Mouse (Mus musculus): ENCODE measurements around the gene Atp5g1. TPM values are rescaled to one million over a fixed set of nuclear protein-coding genes. Genes with fewer than 3 reads are reported as not detected.

The Atp5g1 gene
- polyA plus RNA-seq, 1 experiment from 2014 or later = 1,240 TPM

DNA sequence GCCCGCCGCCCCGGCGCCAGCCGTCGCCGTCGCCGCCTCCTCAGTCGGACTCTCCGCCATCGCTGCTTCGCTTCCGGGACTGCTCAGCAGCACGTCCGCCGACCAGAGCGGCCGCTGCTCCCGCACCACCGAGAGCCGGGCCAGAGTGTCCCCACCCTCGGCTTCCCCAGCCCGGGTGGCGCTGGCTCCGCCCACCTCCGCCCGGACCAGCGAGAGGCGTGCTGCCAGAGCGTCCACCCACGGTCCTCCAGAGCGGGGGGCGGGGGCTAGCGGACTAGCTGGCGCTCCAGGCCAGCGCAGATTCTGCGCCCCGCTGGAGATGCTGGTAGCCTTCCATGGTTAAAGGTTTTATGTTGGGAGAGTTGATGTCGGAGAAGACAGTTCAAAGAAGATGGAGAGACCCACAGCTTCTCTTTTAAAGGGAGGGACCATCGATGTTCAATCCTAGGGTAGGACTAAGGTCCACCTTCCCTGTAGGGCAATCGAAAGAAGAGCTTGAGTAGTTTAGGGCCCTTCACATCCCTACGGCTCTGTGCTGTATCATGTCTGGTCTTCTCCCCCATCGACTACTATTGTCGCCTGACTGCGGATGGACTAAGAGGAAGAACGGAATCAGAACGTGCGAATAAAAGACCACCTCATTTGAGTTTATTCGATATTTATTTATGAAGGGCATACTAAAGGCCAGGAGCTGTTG lies 10.1 kb downstream of the Atp5g1 start, which contains the start of gene Ube2z:
Gene Ube2z (minus strand): TSS at position 174 of the 697 bp plus-strand sequence.
- DNase-seq (ENCODE audit: low spot score) = peak; percentile 97
- Histone ChIP-seq H3K27me3 (ENCODE audit: insufficient read depth, poor library complexity, severe bottlenecking) (no peaks in the 10 kb centered on the region), H3K4me1 (peaks cover 24% of the 10 kb centered on the region), H3K27ac (peak within 1 kb of the TSS; percentile 97), H3K9me3 (no peaks in the 10 kb centered on the region), H3K36me3 (peaks cover 33% of the 10 kb centered on the region), H3K4me3 (peak within 1 kb of the TSS; percentile 89)
- 5% methylated on average over 50 of the region's 50 CpGs for WGBS

GRCm38 (mm10) chr11:96064521-96065214 lies 10.8 kb downstream of the Atp5g1 start:
- peak; percentile 85 for DNase-seq (ENCODE audit: low spot score)
- no peaks in the 10 kb centered on the region for H3K27me3 ChIP-seq (ENCODE audit: insufficient read depth, poor library complexity, severe bottlenecking)
- WGBS = under 1% methylated on average over 59 of the region's 64 CpGs

GRCm38 (mm10) chr11:96058309-96058708 lies 17.2 kb downstream of the Atp5g1 start:
- H3K4me3 ChIP-seq = no peak overlapping the region
- peaks cover 5% of the 10 kb centered on the region for H3K4me1 ChIP-seq
- no peak overlapping the region for H3K27ac ChIP-seq
- DNase-seq (ENCODE audit: low spot score) = no peak
- 86% methylated on average over 4 of the region's 4 CpGs for WGBS
- peaks cover 89% of the 10 kb centered on the region for H3K36me3 ChIP-seq
- H3K27me3 ChIP-seq (ENCODE audit: insufficient read depth, poor library complexity, severe bottlenecking) = no peaks in the 10 kb centered on the region
- no peaks in the 10 kb centered on the region for H3K9me3 ChIP-seq

More at GRCm38 (mm10) chr11:96064521-96065214, 10.8 kb downstream of the Atp5g1 start:
- H3K4me3 ChIP-seq = peak overlapping the region; percentile 89
- peaks cover 33% of the 10 kb centered on the region for H3K36me3 ChIP-seq
- no peaks in the 10 kb centered on the region for H3K9me3 ChIP-seq
- peaks cover 24% of the 10 kb centered on the region for H3K4me1 ChIP-seq
- peak overlapping the region; percentile 97 for H3K27ac ChIP-seq

- no peaks in the 10 kb centered on the region for H3K27me3 ChIP-seq (ENCODE audit: insufficient read depth, poor library complexity, severe bottlenecking)
- WGBS = 90% methylated on average over 3 of the region's 3 CpGs
- H3K36me3 ChIP-seq = peaks cover 88% of the 10 kb centered on the region
- no peaks in the 10 kb centered on the region for H3K9me3 ChIP-seq
- H3K4me1 ChIP-seq = no peaks in the 10 kb centered on the region
- DNase-seq (ENCODE audit: low spot score) = no peak
- H3K4me3 ChIP-seq = no peak overlapping the region
- H3K27ac ChIP-seq = no peak overlapping the region
These were observed 24.6 kb downstream of the Atp5g1 start for GRCm38 (mm10) chr11:96050854-96051253.

- Histone ChIP-seq H3K4me3 (no peak overlapping the region), H3K36me3 (peaks cover 86% of the 10 kb centered on the region), H3K27ac (no peak overlapping the region), H3K27me3 (ENCODE audit: insufficient read depth, poor library complexity, severe bottlenecking) (no peaks in the 10 kb centered on the region), H3K4me1 (no peaks in the 10 kb centered on the region), H3K9me3 (no peaks in the 10 kb centered on the region)
- 82% methylated on average over 4 of the region's 4 CpGs for whole genome bisulfite sequencing
- no peak for DNase-seq (ENCODE audit: low spot score)
These were observed 25.5 kb downstream of the Atp5g1 start for GRCm38 (mm10) chr11:96049939-96050338.

- no peaks in the 10 kb centered on the region for H3K9me3 ChIP-seq
- H3K4me1 ChIP-seq = no peaks in the 10 kb centered on the region
- WGBS = 89% methylated on average over 4 of the region's 4 CpGs
- DNase-seq (ENCODE audit: low spot score) = no peak
- no peak overlapping the region for H3K27ac ChIP-seq
- H3K36me3 ChIP-seq = peaks cover 75% of the 10 kb centered on the region
- H3K27me3 ChIP-seq (ENCODE audit: insufficient read depth, poor library complexity, severe bottlenecking) = no peaks in the 10 kb centered on the region
- no peak overlapping the region for H3K4me3 ChIP-seq
These were observed 27.7 kb downstream of the Atp5g1 start for GRCm38 (mm10) chr11:96047469-96048373.

GRCm38 (mm10) chr11:96046793-96047192 lies 28.7 kb downstream of the Atp5g1 start:
- DNase-seq (ENCODE audit: low spot score) = no peak
- Histone ChIP-seq H3K27ac (no peak overlapping the region), H3K36me3 (peaks cover 71% of the 10 kb centered on the region), H3K9me3 (no peaks in the 10 kb centered on the region), H3K4me1 (no peaks in the 10 kb centered on the region), H3K4me3 (no peak overlapping the region), H3K27me3 (ENCODE audit: insufficient read depth, poor library complexity, severe bottlenecking) (no peaks in the 10 kb centered on the region)
- WGBS = 83% methylated on average over 2 of the region's 2 CpGs

GRCm38 (mm10) chr11:96046028-96046427 lies 29.4 kb downstream of the Atp5g1 start:
- H3K36me3 ChIP-seq = peaks cover 68% of the 10 kb centered on the region

DNA sequence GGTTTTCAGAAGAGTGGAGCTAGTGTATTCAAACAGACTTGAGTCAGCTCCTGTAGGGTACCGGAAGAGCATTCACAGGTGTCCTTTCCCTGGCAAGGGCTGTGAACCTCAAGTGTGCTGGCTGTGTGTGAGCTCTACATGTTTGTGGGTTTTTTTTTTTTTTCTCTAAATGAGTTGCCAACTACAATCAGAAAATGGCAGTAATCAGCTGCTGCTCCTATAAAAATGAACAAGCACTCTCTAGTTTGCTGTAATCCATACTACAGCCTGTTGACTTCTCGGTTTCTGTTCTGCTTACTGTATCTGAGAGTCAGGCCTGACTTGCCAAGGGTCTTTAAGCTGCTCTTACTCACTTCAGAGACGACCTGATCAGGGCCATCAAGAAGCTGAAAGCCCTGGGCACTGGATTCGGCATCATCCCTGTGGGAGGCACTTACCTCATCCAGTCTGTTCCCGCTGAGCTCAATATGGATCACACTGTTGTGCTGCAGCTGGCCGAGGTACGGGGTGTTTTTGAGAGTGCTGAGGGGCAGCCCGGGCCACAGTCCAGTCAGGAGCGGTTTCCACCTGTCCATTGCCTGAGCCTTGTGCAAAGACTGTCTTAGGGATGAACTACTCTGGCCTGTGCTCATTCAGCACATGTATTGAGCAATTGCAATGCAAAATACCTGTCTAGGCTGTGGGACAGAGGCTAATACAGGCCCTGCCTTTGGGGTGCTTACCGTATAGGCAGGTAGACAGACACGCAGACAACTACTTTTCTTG lies 30.5 kb downstream of the Atp5g1 start:
- Histone ChIP-seq H3K9me3 (no peaks in the 10 kb centered on the region), H3K36me3 (peaks cover 65% of the 10 kb centered on the region), H3K4me1 (no peaks in the 10 kb centered on the region), H3K27me3 (ENCODE audit: insufficient read depth, poor library complexity, severe bottlenecking) (no peaks in the 10 kb centered on the region), H3K4me3 (no peak overlapping the region), H3K27ac (no peak overlapping the region)
- WGBS = 83% methylated on average over 11 of the region's 11 CpGs
- no peak for DNase-seq (ENCODE audit: low spot score)

More at GRCm38 (mm10) chr11:96046028-96046427, 29.4 kb downstream of the Atp5g1 start:
- Histone ChIP-seq H3K4me1 (no peaks in the 10 kb centered on the region), H3K9me3 (no peaks in the 10 kb centered on the region), H3K27ac (no peak overlapping the region), H3K4me3 (no peak overlapping the region), H3K27me3 (ENCODE audit: insufficient read depth, poor library complexity, severe bottlenecking) (no peaks in the 10 kb centered on the region)
- 85% methylated on average over 8 of the region's 8 CpGs for WGBS
- no peak for DNase-seq (ENCODE audit: low spot score)

GRCm38 (mm10) chr11:96038560-96038959 lies 36.9 kb downstream of the Atp5g1 start:
- 53% methylated on average over 1 of the region's 1 CpGs for WGBS
- Histone ChIP-seq H3K27me3 (ENCODE audit: insufficient read depth, poor library complexity, severe bottlenecking) (no peaks in the 10 kb centered on the region), H3K9me3 (no peaks in the 10 kb centered on the region), H3K27ac (no peak overlapping the region), H3K36me3 (peaks cover 38% of the 10 kb centered on the region), H3K4me3 (no peak overlapping the region), H3K4me1 (peaks cover 11% of the 10 kb centered on the region)
- DNase-seq (ENCODE audit: low spot score) = no peak

GRCm38 (mm10) chr11:96037499-96037898 lies 38.0 kb downstream of the Atp5g1 start:
- H3K27ac ChIP-seq = no peak overlapping the region
- H3K27me3 ChIP-seq (ENCODE audit: insufficient read depth, poor library complexity, severe bottlenecking) = no peaks in the 10 kb centered on the region
- DNase-seq (ENCODE audit: low spot score) = no peak
- H3K4me3 ChIP-seq = no peak overlapping the region
- 88% methylated on average over 5 of the region's 5 CpGs for WGBS
- H3K9me3 ChIP-seq = no peaks in the 10 kb centered on the region
- peaks cover 30% of the 10 kb centered on the region for H3K36me3 ChIP-seq
- H3K4me1 ChIP-seq = peaks cover 11% of the 10 kb centered on the region

DNA sequence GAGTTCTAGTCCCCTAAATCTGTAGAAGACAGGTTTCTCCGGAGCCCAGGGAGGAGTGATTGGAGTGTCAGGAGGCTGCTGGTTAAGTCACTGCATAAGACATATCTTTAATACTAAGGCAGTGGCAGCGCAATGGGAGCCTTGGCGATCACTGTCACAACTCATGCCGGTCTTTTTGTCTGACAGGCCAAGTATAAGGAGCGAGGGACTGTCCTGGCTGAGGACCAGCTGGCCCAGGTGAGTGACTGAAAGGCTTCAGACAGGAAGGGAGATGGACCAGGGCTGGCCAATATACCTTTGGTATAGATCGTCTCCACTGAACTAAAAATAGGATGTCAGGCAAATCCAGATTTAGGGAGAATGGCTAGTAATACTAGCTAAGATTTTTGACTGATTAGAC lies 40.3 kb downstream of the Atp5g1 start:
- 8% methylated on average over 6 of the region's 6 CpGs for WGBS
- no peak for DNase-seq (ENCODE audit: low spot score)
- Histone ChIP-seq H3K27ac (peak overlapping the region; percentile 91), H3K27me3 (ENCODE audit: insufficient read depth, poor library complexity, severe bottlenecking) (no peaks in the 10 kb centered on the region), H3K9me3 (no peaks in the 10 kb centered on the region), H3K4me3 (peak overlapping the region; percentile 91), H3K4me1 (peaks cover 11% of the 10 kb centered on the region), H3K36me3 (peaks cover 14% of the 10 kb centered on the region)

Data from heart, embryonic 10.5 days (tissue).